Mouse (Mus musculus): Measurements from ENCODE around the gene Ptk7. TPM values are rescaled to one million over a fixed set of nuclear protein-coding genes. Genes with fewer than 3 reads are reported as not detected.

The Ptk7 gene
- polyA plus RNA-seq, 1 experiment from 2014 or later = 52.6 TPM

DNA sequence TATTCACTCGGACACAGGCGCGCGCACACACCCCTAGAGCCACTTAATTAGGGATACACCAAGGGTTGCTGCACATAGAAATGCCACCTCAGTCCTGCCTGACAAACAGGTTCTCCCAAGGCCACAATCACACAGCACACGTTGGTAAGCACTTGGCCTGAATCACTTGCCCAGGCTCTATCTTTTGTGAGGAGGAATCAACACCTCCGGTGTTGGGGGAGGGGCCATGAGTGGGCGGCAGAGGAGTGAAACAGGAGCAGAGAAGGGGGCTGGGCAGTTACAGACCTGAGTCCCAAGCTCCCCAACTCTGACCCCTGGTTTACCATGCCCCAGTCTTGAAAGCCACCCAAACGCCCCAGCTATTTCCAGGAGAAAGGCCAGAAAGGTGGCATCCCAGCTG, 82.3 kb downstream of the Ptk7 start:
- H3K4me2 ChIP-seq = peak overlapping the region; percentile 88
- H3K9me3 ChIP-seq = no peaks in the 10 kb centered on the region
- 14% methylated on average over 8 of the region's 8 CpGs for WGBS
- peaks cover 44% of the 10 kb centered on the region for H3K4me1 ChIP-seq
- peak overlapping the region; percentile 75 for H3K4me3 ChIP-seq
- H3K27me3 ChIP-seq (replicated peaks) = 0 out of 2 replicates have a peak, but pooled peaks cover 6% of the 10 kb centered on the region
- peak overlapping the region; percentile 92 for H3K9ac ChIP-seq
- H3K36me3 ChIP-seq = peaks cover 48% of the 10 kb centered on the region
- no peak for ATAC-seq (ENCODE audit: extremely low read depth, insufficient number of reproducible peaks, low FRiP score, low TSS enrichment)
- H3K27ac ChIP-seq (replicated peaks) = peak overlapping the region; percentile 62; the same call in 1 of the 2 replicates

DNA sequence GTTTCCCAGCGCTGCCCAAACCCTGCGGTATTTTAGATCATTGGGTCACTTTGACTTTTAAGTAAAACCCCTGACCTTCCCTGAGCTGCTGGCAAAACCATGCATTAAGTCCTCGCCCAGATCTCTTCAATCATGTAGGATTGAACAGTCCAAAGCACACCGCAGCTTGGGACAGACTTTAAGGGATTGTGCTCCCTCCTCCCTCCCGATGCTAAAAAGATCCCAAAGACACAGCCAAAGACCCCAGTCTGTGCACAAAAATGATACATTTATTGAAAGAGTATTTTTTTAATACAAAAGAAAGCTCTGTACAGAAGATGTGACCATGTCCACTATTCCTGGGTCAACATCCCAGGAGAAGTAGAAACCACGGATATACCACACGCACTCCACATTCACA, 82.7 kb downstream of the Ptk7 start:
- Histone ChIP-seq H3K9ac (peak overlapping the region; percentile 92), H3K27ac (replicated peaks) (peak overlapping the region; percentile 62), H3K4me3 (peak overlapping the region; percentile 75), H3K4me1 (peaks cover 40% of the 10 kb centered on the region), H3K4me2 (peak overlapping the region; percentile 88), H3K9me3 (no peaks in the 10 kb centered on the region), H3K27me3 (replicated peaks) (0 out of 2 replicates have a peak, but pooled peaks cover 6% of the 10 kb centered on the region), H3K36me3 (peaks cover 47% of the 10 kb centered on the region)
- ATAC-seq (ENCODE audit: extremely low read depth, insufficient number of reproducible peaks, low FRiP score, low TSS enrichment) = no peak
- WGBS = 13% methylated on average over 7 of the region's 7 CpGs

DNA sequence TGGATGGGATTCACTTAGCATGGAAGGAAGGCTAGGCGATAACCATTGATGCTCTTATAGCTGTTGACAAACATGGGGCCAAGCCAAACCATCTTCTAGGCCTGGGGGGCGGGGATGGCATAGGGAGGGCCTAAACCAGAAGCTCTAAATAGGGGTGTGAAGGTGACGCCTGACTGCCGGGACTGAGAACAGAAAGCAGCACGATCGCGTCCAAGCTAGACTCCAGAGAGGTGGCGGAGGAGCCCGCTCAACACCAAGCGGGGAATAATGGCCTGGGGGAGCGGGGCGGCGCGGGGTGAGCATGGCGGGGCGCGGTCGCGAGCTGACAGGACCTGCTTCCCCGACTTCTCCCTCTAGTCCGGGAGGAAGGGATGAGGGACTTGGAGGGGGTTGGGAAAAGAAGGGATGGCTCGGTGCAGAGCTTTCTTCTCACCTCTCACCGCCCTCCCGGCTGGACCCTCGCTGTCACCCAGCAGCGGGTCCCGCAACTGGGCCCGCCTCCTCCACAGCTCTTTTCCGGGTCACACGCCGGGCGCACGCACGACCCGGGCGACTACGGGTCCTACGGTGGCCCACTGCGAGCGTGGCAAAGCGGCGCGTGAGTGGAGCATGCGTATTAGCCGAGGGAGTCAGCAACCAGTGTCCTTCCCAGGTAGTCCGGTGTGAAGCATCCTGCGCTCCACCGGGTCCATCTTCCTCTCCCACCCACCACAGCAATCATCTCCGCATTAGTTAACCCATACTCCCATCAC, 83.3 kb downstream of the Ptk7 start, which contains the start of gene Cul9:
Cul9 (minus strand) TSS at position 576 of the 752 bp plus-strand sequence.
- peak within 1 kb of the TSS; percentile 62 for H3K27ac ChIP-seq (replicated peaks)
- peaks cover 47% of the 10 kb centered on the region for H3K36me3 ChIP-seq
- peak within 1 kb of the TSS; percentile 88 for H3K4me2 ChIP-seq
- H3K4me3 ChIP-seq = peak within 1 kb of the TSS; percentile 75
- peaks cover 34% of the 10 kb centered on the region for H3K4me1 ChIP-seq
- H3K9me3 ChIP-seq = no peaks in the 10 kb centered on the region
- H3K9ac ChIP-seq = peak within 1 kb of the TSS; percentile 92
- 0 out of 2 replicates have a peak, but pooled peaks cover 6% of the 10 kb centered on the region for H3K27me3 ChIP-seq (replicated peaks)
- 2% methylated on average over 49 of the region's 49 CpGs for WGBS
- ATAC-seq (ENCODE audit: extremely low read depth, insufficient number of reproducible peaks, low FRiP score, low TSS enrichment) = peak; percentile 29; the same call in 1 of the 2 replicates

DNA sequence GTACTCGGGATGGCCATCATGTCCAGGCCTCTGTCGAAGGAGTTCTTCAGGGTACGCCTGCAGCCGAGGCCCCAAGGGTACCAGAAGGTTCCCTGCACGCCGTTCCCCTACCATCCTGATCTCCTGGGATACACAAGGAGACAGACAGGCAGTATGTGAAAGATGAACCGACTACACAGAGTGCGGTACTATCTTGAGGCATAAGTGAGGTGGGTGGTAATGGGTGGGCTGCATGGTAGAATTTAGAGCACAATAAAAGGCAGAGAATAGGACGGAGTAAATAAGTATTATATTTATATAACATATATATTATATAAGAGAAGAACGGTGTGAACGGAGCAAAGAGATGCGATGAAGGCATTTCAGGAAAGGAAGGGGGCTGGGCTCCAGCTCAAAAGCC, 85.6 kb downstream of the Ptk7 start:
- no peak for ATAC-seq (ENCODE audit: extremely low read depth, insufficient number of reproducible peaks, low FRiP score, low TSS enrichment)
- Histone ChIP-seq H3K27ac (replicated peaks) (no peak overlapping the region), H3K9me3 (no peaks in the 10 kb centered on the region), H3K4me2 (no peak overlapping the region), H3K4me3 (no peak overlapping the region), H3K9ac (no peak overlapping the region), H3K27me3 (replicated peaks) (peaks cover 25% of the 10 kb centered on the region), H3K36me3 (peaks cover 35% of the 10 kb centered on the region), H3K4me1 (peaks cover 31% of the 10 kb centered on the region)
- 84% methylated on average over 12 of the region's 12 CpGs for WGBS

DNA sequence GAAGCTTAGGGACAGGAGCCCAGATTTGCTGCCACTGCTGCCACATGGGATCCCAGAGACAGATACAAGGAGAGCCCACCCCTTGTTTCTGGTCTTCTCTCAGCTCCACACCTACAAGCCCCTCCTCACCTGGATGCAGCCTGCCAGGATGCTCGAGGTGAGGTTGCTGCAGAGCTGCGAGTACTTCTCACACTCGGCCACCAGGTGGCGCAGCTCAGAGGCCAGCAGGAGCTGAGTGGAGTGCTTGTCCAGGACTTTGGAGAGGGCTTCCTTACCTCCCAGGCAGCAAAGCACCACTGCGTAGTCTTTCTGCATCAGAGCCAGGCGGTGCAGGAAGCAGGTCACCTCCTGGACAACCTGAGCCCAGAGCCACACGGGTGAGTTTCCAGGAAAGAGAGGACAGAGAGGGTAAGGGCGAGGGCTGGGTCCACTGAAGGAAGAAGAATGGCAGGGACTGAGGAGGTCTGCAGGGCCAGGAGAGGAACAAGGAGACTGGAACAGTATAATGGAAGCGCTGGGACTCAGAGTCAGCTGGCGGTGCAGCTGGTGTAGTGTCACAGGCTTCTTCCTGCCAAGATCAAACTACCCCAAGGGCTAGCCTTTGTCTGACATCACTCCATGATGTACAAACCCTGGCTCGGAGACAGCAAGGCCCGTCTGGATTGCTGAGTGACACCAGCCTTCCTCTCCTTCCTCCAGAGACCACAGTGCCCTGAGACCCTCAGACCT, 103.6 kb downstream of the Ptk7 start:
- no peak overlapping the region for H3K27ac ChIP-seq (replicated peaks)
- H3K4me3 ChIP-seq = no peak overlapping the region
- H3K4me1 ChIP-seq = peaks cover 8% of the 10 kb centered on the region
- no peak overlapping the region for H3K9ac ChIP-seq
- H3K36me3 ChIP-seq = peaks cover 24% of the 10 kb centered on the region; the same call in 1 of the 2 replicates
- H3K27me3 ChIP-seq (replicated peaks) = peaks cover 34% of the 10 kb centered on the region
- no peak overlapping the region for H3K4me2 ChIP-seq
- WGBS = 41% methylated on average over 12 of the region's 12 CpGs
- ATAC-seq (ENCODE audit: extremely low read depth, insufficient number of reproducible peaks, low FRiP score, low TSS enrichment) = no peak
- no peaks in the 10 kb centered on the region for H3K9me3 ChIP-seq

DNA sequence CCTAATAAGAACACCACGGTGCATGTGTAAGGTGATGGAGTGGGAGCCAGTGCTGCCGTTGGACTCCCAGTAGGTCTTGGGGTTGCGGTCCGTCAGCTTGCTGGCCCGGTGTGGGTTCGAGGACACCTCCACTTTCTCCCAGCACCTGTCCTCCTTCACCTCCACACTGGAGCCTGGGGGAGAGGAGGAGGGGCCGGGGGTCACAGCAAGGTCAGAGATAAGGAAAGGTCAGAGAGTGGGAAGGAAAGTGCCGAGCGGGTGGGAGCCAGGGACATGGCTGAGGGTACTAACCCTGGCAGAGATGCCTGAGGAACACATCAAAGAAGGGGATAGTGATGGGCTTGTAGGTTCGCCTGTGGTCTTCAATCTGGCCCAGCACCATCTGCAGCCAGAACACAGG, 104.2 kb downstream of the Ptk7 start:
- Histone ChIP-seq H3K27me3 (replicated peaks) (peaks cover 37% of the 10 kb centered on the region), H3K4me3 (no peak overlapping the region), H3K27ac (replicated peaks) (no peak overlapping the region), H3K9me3 (no peaks in the 10 kb centered on the region), H3K4me1 (peaks cover 15% of the 10 kb centered on the region), H3K36me3 (peaks cover 24% of the 10 kb centered on the region; the same call in 1 of the 2 replicates), H3K4me2 (no peak overlapping the region), H3K9ac (no peak overlapping the region)
- ATAC-seq (ENCODE audit: extremely low read depth, insufficient number of reproducible peaks, low FRiP score, low TSS enrichment) = no peak
- 71% methylated on average over 10 of the region's 10 CpGs for WGBS

DNA sequence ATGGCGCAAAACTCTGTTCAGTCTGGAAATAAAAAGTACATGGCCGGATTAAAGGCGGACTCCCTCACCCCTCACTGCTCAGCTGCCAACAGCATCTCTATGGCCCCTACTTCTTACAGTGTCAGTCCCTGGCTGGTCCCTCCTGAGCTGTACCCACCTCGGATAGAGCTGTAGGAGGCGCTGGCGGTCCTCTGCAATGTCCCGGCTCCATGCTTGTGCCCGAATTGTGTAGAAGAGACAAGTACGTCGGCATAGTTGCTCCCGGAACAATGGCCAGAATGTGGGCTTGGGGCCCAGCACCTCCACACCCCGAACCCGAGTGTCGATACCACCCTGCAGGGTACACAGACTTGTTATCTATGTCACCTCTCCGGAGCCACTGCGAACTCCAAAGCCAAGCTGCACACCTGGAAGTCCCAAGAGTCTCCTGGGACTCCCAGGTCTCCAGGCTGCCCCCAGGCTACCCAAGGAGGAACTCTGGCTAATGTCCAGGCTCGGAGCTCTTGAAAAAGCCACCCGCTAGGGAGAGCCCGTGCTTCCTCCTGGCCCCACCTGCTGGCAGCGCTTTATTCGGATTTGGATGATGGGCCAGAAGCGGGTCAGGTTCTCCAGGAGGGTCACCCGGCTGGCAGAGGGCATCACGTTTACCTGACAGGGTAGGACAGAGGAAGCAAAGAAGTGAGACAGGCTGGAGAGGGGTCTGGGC, 107.2 kb downstream of the Ptk7 start:
- peaks cover 11% of the 10 kb centered on the region; the same call in 1 of the 2 replicates for H3K36me3 ChIP-seq
- H3K9me3 ChIP-seq = no peaks in the 10 kb centered on the region
- peaks cover 20% of the 10 kb centered on the region for H3K4me1 ChIP-seq
- WGBS = 45% methylated on average over 24 of the region's 24 CpGs
- no peak overlapping the region for H3K27ac ChIP-seq (replicated peaks)
- ATAC-seq (ENCODE audit: extremely low read depth, insufficient number of reproducible peaks, low FRiP score, low TSS enrichment) = no peak
- H3K9ac ChIP-seq = no peak overlapping the region
- peaks cover 45% of the 10 kb centered on the region for H3K27me3 ChIP-seq (replicated peaks)
- H3K4me2 ChIP-seq = no peak overlapping the region
- H3K4me3 ChIP-seq = 0 out of 2 replicates have a peak overlapping the region, but pooled peaks have one; percentile 6

DNA sequence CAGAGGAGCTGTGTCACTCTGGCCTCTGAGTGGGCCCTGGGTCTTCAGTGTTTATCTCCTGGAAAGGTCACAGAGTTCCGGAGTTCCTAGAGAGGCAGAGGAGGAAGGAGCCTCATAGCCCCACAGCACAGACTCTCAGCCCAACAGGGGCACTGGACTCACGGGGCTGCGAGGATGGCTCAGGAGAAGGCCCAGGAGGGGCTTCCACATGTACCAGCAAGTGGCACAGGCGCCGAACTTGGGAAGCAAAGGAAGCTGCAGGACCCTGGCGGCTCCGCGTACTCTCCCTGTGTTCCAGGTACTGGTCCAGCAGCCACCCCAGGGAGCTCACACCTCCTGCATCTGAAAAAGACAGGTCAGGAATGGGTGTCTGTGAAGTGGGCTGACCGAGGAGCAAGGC, 108.1 kb downstream of the Ptk7 start:
- peak overlapping the region; percentile 41 for H3K4me3 ChIP-seq
- no peaks in the 10 kb centered on the region for H3K9me3 ChIP-seq
- peak overlapping the region; percentile 73 for H3K9ac ChIP-seq
- 55% methylated on average over 9 of the region's 9 CpGs for WGBS
- ATAC-seq (ENCODE audit: extremely low read depth, insufficient number of reproducible peaks, low FRiP score, low TSS enrichment) = no peak
- H3K27me3 ChIP-seq (replicated peaks) = peaks cover 45% of the 10 kb centered on the region
- peaks cover 20% of the 10 kb centered on the region for H3K4me1 ChIP-seq
- H3K4me2 ChIP-seq = peak overlapping the region; percentile 66
- H3K27ac ChIP-seq (replicated peaks) = no peak overlapping the region
- H3K36me3 ChIP-seq = peaks cover 10% of the 10 kb centered on the region; the same call in 1 of the 2 replicates

DNA sequence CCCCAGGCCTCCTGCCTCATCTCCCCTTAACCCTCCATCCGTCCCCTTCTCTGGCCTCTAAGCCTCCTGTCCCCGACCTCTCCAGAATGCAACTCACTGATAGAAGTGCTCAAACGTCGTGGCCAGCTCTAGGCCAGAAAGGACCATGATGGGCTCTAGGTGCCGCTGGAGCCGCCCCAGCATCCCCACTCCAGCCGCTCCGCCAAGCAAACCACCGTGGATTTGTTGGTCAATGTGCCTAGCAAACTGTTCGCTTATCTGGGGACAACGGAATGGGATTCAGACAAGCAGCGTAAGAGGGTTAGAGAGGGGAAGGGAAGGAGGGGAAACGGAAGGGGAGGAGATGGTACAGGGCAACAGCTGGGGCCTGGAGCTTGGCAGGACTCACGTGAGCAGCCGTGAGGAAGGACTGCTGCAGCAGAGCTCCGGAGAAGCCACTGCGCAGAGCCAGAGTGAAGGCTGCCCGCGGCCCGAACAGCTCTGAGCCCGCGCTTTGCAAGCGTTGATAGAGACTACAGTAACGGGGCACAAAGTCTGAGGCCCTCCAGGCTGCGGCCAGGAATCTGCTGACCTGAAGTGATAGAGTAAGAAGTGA, 108.8 kb downstream of the Ptk7 start:
- 16% methylated on average over 25 of the region's 25 CpGs for WGBS
- H3K4me1 ChIP-seq = peaks cover 20% of the 10 kb centered on the region
- no peak overlapping the region for H3K27ac ChIP-seq (replicated peaks)
- H3K4me3 ChIP-seq = peak overlapping the region; percentile 41
- no peaks in the 10 kb centered on the region for H3K9me3 ChIP-seq
- H3K4me2 ChIP-seq = peak overlapping the region; percentile 66
- H3K9ac ChIP-seq = peak overlapping the region; percentile 73
- no peak for ATAC-seq (ENCODE audit: extremely low read depth, insufficient number of reproducible peaks, low FRiP score, low TSS enrichment)
- peaks cover 7% of the 10 kb centered on the region; the same call in 1 of the 2 replicates for H3K36me3 ChIP-seq
- H3K27me3 ChIP-seq (replicated peaks) = peaks cover 45% of the 10 kb centered on the region

DNA sequence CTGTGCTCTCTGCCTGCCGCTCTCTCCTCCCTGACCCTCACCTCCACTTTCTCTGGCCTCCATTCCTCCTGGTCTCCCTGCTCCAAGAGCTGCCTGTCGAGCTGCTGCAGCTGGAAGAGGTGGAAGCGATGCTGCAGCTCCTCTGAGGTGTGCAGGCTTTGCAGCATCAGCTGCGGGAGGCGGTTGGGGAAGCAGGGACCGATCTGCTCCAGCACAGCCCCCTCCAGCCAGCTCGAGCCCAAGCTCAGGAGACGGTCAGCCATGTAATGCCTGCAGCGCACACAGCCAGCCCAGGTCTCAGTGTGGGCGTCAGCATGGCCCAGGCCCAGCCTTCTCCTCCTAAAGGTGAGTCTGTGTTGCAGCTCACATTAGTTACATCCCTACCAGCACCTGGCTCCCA, 109.3 kb downstream of the Ptk7 start:
- Histone ChIP-seq H3K4me3 (peak overlapping the region; percentile 41), H3K27me3 (replicated peaks) (peaks cover 40% of the 10 kb centered on the region), H3K27ac (replicated peaks) (no peak overlapping the region), H3K36me3 (peaks cover 7% of the 10 kb centered on the region; the same call in 1 of the 2 replicates), H3K9ac (peak overlapping the region; percentile 73; the same call in 1 of the 2 replicates), H3K4me2 (peak overlapping the region; percentile 66), H3K9me3 (no peaks in the 10 kb centered on the region), H3K4me1 (peaks cover 20% of the 10 kb centered on the region)
- WGBS = 49% methylated on average over 10 of the region's 10 CpGs
- no peak for ATAC-seq (ENCODE audit: extremely low read depth, insufficient number of reproducible peaks, low FRiP score, low TSS enrichment)
